ENCODE assay signal across 15 mouse cellular contexts in the genomic region with DNA sequence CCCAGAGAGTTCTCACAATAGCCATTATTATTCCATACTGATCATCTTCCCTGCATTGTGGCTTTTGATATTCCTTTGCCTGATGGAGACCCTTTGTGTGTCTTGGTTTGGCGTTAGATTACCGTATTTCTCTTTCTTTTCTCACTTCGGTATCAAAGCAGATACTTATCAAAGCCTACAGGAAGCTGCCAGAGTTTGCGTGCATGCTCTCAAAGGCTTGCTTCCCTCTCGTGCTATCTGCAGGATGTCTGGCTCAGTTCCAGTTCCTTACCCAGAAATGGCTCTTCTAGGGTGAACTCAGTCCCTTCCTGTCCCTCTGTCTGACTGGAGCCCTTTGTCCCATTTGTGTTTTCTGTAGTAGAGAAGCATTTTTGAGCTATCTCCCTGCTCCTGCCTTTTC.
DNase-seq lines count a peak whose midpoint lies in the region; ATAC-seq and TF ChIP-seq lines count a peak whose summit lies in the region.
"Had no signal": no experiment of that assay in that cellular context is flagged by ENCODE, and none has a peak within 500 bp of the region (broad histone marks: within the 10 kb centered on the region; RNA-seq: fewer than 3 reads in every experiment).

No protein-coding gene starts in this region.

- peaks cover 10% of the 10 kb centered on the region for H3K9me3 ChIP-seq in liver, postnatal 0 days (ENCODE audit: low read length)
- H3K9me3 ChIP-seq in liver, embryonic 12.5 days (replicated peaks): no peaks in the 10 kb centered on the region
- peaks cover 5% of the 10 kb centered on the region; the same call in 1 of the 2 replicates for H3K9me3 ChIP-seq in lung, embryonic 14.5 days (ENCODE audit: low read depth, low read length)
- peaks cover 5% of the 10 kb centered on the region; the same call in 1 of the 2 replicates for H3K9me3 ChIP-seq in intestine, embryonic 16.5 days (ENCODE audit: control insufficient read depth, low read length)
- H3K9me3 ChIP-seq: limb, embryonic 10.5 days; stomach, embryonic 15.5 days had no signal

- no peak overlapping the region for H3K27ac ChIP-seq in liver, postnatal 0 days (ENCODE audit: low read depth)
- H3K27ac ChIP-seq in liver, embryonic 12.5 days: no peak overlapping the region
- H3K27ac ChIP-seq in lung, embryonic 14.5 days (ENCODE audit: low read depth): no peak overlapping the region
- H3K27ac ChIP-seq in intestine, embryonic 16.5 days (ENCODE audit: low read length): no peak overlapping the region
- H3K27ac ChIP-seq: layer of hippocampus, adult 2 months; limb, embryonic 10.5 days; macrophage; stomach, embryonic 15.5 days had no signal

- DNase-seq in adrenal gland, adult 8-10 months: peak; percentile 19
- no peak for DNase-seq in adrenal gland, postnatal 25 days
- no peak for DNase-seq in liver, postnatal 0 days
- peak; percentile 68 for DNase-seq in lung, embryonic 14.5 days
- peak; percentile 79 for DNase-seq in thymus, postnatal 0 days (ENCODE audit: low spot score)
- no peak for DNase-seq in layer of hippocampus, adult 9-11 months
- DNase-seq: cerebellum, postnatal 25 days had no signal

- no peak for ATAC-seq in liver, postnatal 0 days
- no peak for ATAC-seq in liver, embryonic 12.5 days
- ATAC-seq in lung, embryonic 14.5 days (ENCODE audit: insufficient read depth): no peak
- ATAC-seq in intestine, embryonic 16.5 days: no peak
- ATAC-seq: hindbrain, embryonic 16.5 days; Patski had no signal

- peaks cover 3% of the 10 kb centered on the region; the same call in 1 of the 2 replicates for H3K4me1 ChIP-seq in liver, postnatal 0 days (ENCODE audit: insufficient read depth)
- H3K4me1 ChIP-seq in liver, embryonic 12.5 days: 0 out of 2 replicates have a peak, but pooled peaks cover 7% of the 10 kb centered on the region
- H3K4me1 ChIP-seq in lung, embryonic 14.5 days (ENCODE audit: insufficient read depth): no peaks in the 10 kb centered on the region
- H3K4me1 ChIP-seq in intestine, embryonic 16.5 days (ENCODE audit: control insufficient read depth, insufficient read depth, low read length): no peaks in the 10 kb centered on the region
- H3K4me1 ChIP-seq: limb, embryonic 10.5 days; stomach, embryonic 15.5 days had no signal

- H3K4me3 ChIP-seq in liver, postnatal 0 days (ENCODE audit: low read depth, low read length): no peak overlapping the region
- H3K4me3 ChIP-seq in liver, embryonic 12.5 days: no peak overlapping the region
- no peak overlapping the region for H3K4me3 ChIP-seq in lung, embryonic 14.5 days (ENCODE audit: low read depth, low read length)
- H3K4me3 ChIP-seq in intestine, embryonic 16.5 days (ENCODE audit: low read length): no peak overlapping the region
- H3K4me3 ChIP-seq: layer of hippocampus, adult 2 months; limb, embryonic 10.5 days; stomach, embryonic 15.5 days had no signal

- no peaks in the 10 kb centered on the region for H3K27me3 ChIP-seq in liver, postnatal 0 days (ENCODE audit: insufficient read depth, low read length)
- no peaks in the 10 kb centered on the region for H3K27me3 ChIP-seq in liver, embryonic 12.5 days (replicated peaks)
- H3K27me3 ChIP-seq in lung, embryonic 14.5 days (ENCODE audit: insufficient read depth, low read length): no peaks in the 10 kb centered on the region
- no peaks in the 10 kb centered on the region for H3K27me3 ChIP-seq in intestine, embryonic 16.5 days (replicated peaks; ENCODE audit: control insufficient read depth, insufficient read depth, low read length)
- H3K27me3 ChIP-seq: stomach, embryonic 15.5 days had no signal

- H3K4me2 ChIP-seq in liver, postnatal 0 days (ENCODE audit: low read depth, low read length): no peak overlapping the region
- no peak overlapping the region for H3K4me2 ChIP-seq in liver, embryonic 12.5 days
- no peak overlapping the region for H3K4me2 ChIP-seq in lung, embryonic 14.5 days
- no peak overlapping the region for H3K4me2 ChIP-seq in intestine, embryonic 16.5 days (ENCODE audit: low read depth, low read length)
- H3K4me2 ChIP-seq: stomach, embryonic 15.5 days had no signal

- no peak overlapping the region for H3K9ac ChIP-seq in liver, postnatal 0 days (replicated peaks)
- H3K9ac ChIP-seq in liver, embryonic 12.5 days: no peak overlapping the region
- H3K9ac ChIP-seq in lung, embryonic 14.5 days: no peak overlapping the region
- H3K9ac ChIP-seq in intestine, embryonic 16.5 days (ENCODE audit: low read depth, low read length): no peak overlapping the region
- H3K9ac ChIP-seq: stomach, embryonic 15.5 days had no signal

- WGBS in liver, postnatal 0 days (ENCODE audit: insufficient replicate concordance): 14% methylated on average over 5 of the region's 5 CpGs
- WGBS in liver, embryonic 12.5 days (ENCODE audit: insufficient replicate concordance): 9% methylated on average over 5 of the region's 5 CpGs
- 10% methylated on average over 5 of the region's 5 CpGs for WGBS in lung, embryonic 14.5 days
- 34% methylated on average over 5 of the region's 5 CpGs for WGBS in intestine, embryonic 16.5 days

- H3K36me3 ChIP-seq in liver, postnatal 0 days (replicated peaks; ENCODE audit: insufficient read depth, low read length): no peaks in the 10 kb centered on the region
- no peaks in the 10 kb centered on the region for H3K36me3 ChIP-seq in liver, embryonic 12.5 days
- no peaks in the 10 kb centered on the region for H3K36me3 ChIP-seq in lung, embryonic 14.5 days (ENCODE audit: insufficient read depth)
- no peaks in the 10 kb centered on the region for H3K36me3 ChIP-seq in intestine, embryonic 16.5 days (ENCODE audit: control insufficient read depth, insufficient read depth, low read length)
- H3K36me3 ChIP-seq: limb, embryonic 10.5 days; stomach, embryonic 15.5 days had no signal

- TF ChIP-seq CTCF in liver, postnatal 0 days (IDR thresholded peaks at IDR 0.05; ENCODE audit: low read depth): no peak
- TF ChIP-seq CTCF in lung, embryonic 14.5 days (IDR thresholded peaks at IDR 0.05; ENCODE audit: low read depth): no peak

- peak; percentile 62 for TF ChIP-seq EP300 in liver, postnatal 0 days (IDR thresholded peaks at IDR 0.05; ENCODE audit: low read depth)

Comparison
In these comparisons a context has a peak if more than half of its experiments do, and no peak if none do; other contexts are left out.
1. DNase-seq: peak in adrenal gland, adult 8-10 months (single experiment), lung, embryonic 14.5 days (single experiment) and thymus, postnatal 0 days (single experiment); none in adrenal gland, postnatal 25 days (single experiment), liver, postnatal 0 days (single experiment) and layer of hippocampus, adult 9-11 months (single experiment).